Mouse (Mus musculus) G1E (cell line): ENCODE data around the gene Gsta1. TPM values are rescaled to one million over a fixed set of nuclear protein-coding genes. Genes with fewer than 3 reads are reported as not detected.
A peak's percentile ranks its signal among the peaks of the same experiment; 100 is the strongest.
"Not testable (repeated sequence)": the region's sequence is repeated elsewhere in the genome, so short reads cannot be mapped to it uniquely, and the experiment has no call there.

Experiments
- ATAC-seq: 2 replicates; pipeline ENCODE4 v1.8.0; 2016; ENCODE audit warnings: mild to moderate bottlenecking; ENCODE audit not compliant: insufficient number of reproducible peaks, poor library complexity, low FRiP score, severe bottlenecking; ENCODE audit errors: extremely low read depth
- DNase-seq: peaks from one replicate; pipeline ENCODE4 v3.0.0; 2012; ENCODE audit warnings: low spot score
- H3K27me3 ChIP-seq: 2 replicates; pipeline ENCODE4 v1.6.1; 2012; ENCODE audit warnings: mild to moderate bottlenecking, low read length, inconsistent platforms; ENCODE audit not compliant: insufficient read depth
- H3K36me3 ChIP-seq: replicated peaks from 2 replicates; pipeline ENCODE3; 2012; ENCODE audit warnings: mild to moderate bottlenecking, inconsistent platforms
- H3K4me1 ChIP-seq: 2 replicates; pipeline ENCODE4 v1.6.1; 2012; ENCODE audit warnings: low read depth, low read length, inconsistent platforms, mixed read lengths; ENCODE audit not compliant: insufficient read depth
- H3K4me3 ChIP-seq: 2 replicates; pipeline ENCODE4 v1.5.1; 2012; ENCODE audit warnings: low read depth, mild to moderate bottlenecking, inconsistent platforms, low read length, moderate library complexity, mixed read lengths
- H3K9me3 ChIP-seq: replicated peaks from 2 replicates; pipeline ENCODE4 v1.6.1; 2012; ENCODE audit warnings: inconsistent platforms
- CTCF ChIP-seq: IDR thresholded peaks from 2 replicates; pipeline ENCODE4 v1.5.1; 2012; ENCODE audit warnings: low read depth, low read length, inconsistent platforms, mixed read lengths
- GATA1 ChIP-seq: IDR thresholded peaks from 2 replicates; pipeline ENCODE4 v1.6.1; 2012; ENCODE audit warnings: borderline replicate concordance, low read length, inconsistent platforms, mixed read lengths
- GATA2 ChIP-seq: IDR thresholded peaks from 2 replicates; pipeline ENCODE4 v1.6.1; 2012; ENCODE audit warnings: low read depth, low read length, inconsistent platforms, borderline replicate concordance
- POLR2AphosphoS5 ChIP-seq: IDR thresholded peaks from 2 replicates; pipeline ENCODE4 v1.6.1; 2012; ENCODE audit warnings: low read depth, low read length, inconsistent platforms; ENCODE audit not compliant: insufficient replicate concordance
- TAL1 ChIP-seq: conservative IDR thresholded peaks from 2 replicates; pipeline ENCODE4 v1.6.1; 2012; ENCODE audit warnings: low read depth, low read length, inconsistent platforms, mixed read lengths
- polyA plus RNA-seq: library from polyadenylated mRNA; stranded (reverse); fragments of >175 nt; gene quantifications from 2 replicates; pipeline ENCODE4 v1.2.3, GENCODE M21; 2012
- total RNA-seq, 2 experiments: library from RNA; stranded (forward) in 1 of 2; stranded (reverse) in 1 of 2; fragments of 200-1000 nt in 1 of 2; fragments of >200 nt in 1 of 2; fragmentation: Nextera tagmentation in 1 of 2; gene quantifications; 2 replicates each; pipeline ENCODE4 v1.2.3; 2014 to 2017

Gsta1 gene
- total and polyA plus RNA-seq, 3 experiments = not detected

GRCm38 (mm10) chr9:78228122-78228521 is 2.3 kb upstream of the Gsta1 start:
- ATAC-seq = no peak
- no peaks in the 10 kb centered on the region for H3K36me3 ChIP-seq

GRCm38 (mm10) chr9:78229658-78230057 is 798 bp upstream of the Gsta1 start:
- ATAC-seq, DNase-seq, H3K4me3 ChIP-seq, H3K9me3 ChIP-seq, H3K27me3 ChIP-seq, H3K36me3 ChIP-seq, H3K4me1 ChIP-seq: not testable (repeated sequence)

More at GRCm38 (mm10) chr9:78228122-78228521, 2.3 kb upstream of the Gsta1 start:
- H3K9me3 ChIP-seq = no peaks in the 10 kb centered on the region
- DNase-seq = no peak
- H3K27me3 ChIP-seq = no peaks in the 10 kb centered on the region; the same call in 1 of the 2 replicates
- H3K4me3 ChIP-seq = no peak overlapping the region
- no peak for TF ChIP-seq CTCF
- TF ChIP-seq GATA2 = no peak
- no peak for TF ChIP-seq POLR2AphosphoS5
- no peak for TF ChIP-seq TAL1
- no peak for TF ChIP-seq GATA1
- no peaks in the 10 kb centered on the region for H3K4me1 ChIP-seq

- not testable (repeated sequence) for DNase-seq, H3K36me3 ChIP-seq, H3K4me3 ChIP-seq, H3K27me3 ChIP-seq, H3K9me3 ChIP-seq, H3K4me1 ChIP-seq
- peak; percentile 28; the same call in 1 of the 2 replicates for ATAC-seq
These were observed 2.8 kb downstream of the Gsta1 start for GRCm38 (mm10) chr9:78233121-78233695.

- DNase-seq, H3K36me3 ChIP-seq, H3K4me1 ChIP-seq, H3K4me3 ChIP-seq, ATAC-seq, H3K9me3 ChIP-seq, H3K27me3 ChIP-seq: not testable (repeated sequence)
These were observed 25.4 kb downstream of the Gsta1 start for GRCm38 (mm10) chr9:78255683-78256470.

- ATAC-seq, H3K36me3 ChIP-seq, H3K4me3 ChIP-seq, H3K9me3 ChIP-seq, DNase-seq, H3K4me1 ChIP-seq, H3K27me3 ChIP-seq: not testable (repeated sequence)
These were observed 26.5 kb downstream of the Gsta1 start, which contains the start of gene Gm3776 for GRCm38 (mm10) chr9:78256914-78257313. Gm3776 (plus strand) TSS chr9:78257129.

GRCm38 (mm10) chr9:78259688-78260087 is 29.2 kb downstream of the Gsta1 start:
- ATAC-seq = peak; percentile 57
- DNase-seq, H3K4me3 ChIP-seq, H3K9me3 ChIP-seq, H3K4me1 ChIP-seq, H3K27me3 ChIP-seq, H3K36me3 ChIP-seq: not testable (repeated sequence)

- H3K4me3 ChIP-seq, H3K36me3 ChIP-seq, H3K4me1 ChIP-seq, H3K27me3 ChIP-seq, H3K9me3 ChIP-seq, DNase-seq: not testable (repeated sequence)
- peak; percentile 22; the same call in 1 of the 2 replicates for ATAC-seq
These were observed 40.5 kb downstream of the Gsta1 start for GRCm38 (mm10) chr9:78270945-78271344.

- not testable (repeated sequence) for ATAC-seq, H3K36me3 ChIP-seq, H3K4me1 ChIP-seq, H3K4me3 ChIP-seq, H3K27me3 ChIP-seq, DNase-seq, H3K9me3 ChIP-seq
These were observed 51.7 kb downstream of the Gsta1 start for GRCm38 (mm10) chr9:78282002-78282711.

- not testable (repeated sequence) for DNase-seq, ATAC-seq
These were observed 58.6 kb downstream of the Gsta1 start for GRCm38 (mm10) chr9:78289063-78289462.

GRCm38 (mm10) chr9:78289723-78290122 is 59.3 kb downstream of the Gsta1 start, which contains the start of gene Gm10639:
Gm10639 (plus strand) TSS chr9:78289923.
- H3K36me3 ChIP-seq = not testable (repeated sequence)

More at GRCm38 (mm10) chr9:78289063-78289462, 58.6 kb downstream of the Gsta1 start:
- not testable (repeated sequence) for H3K27me3 ChIP-seq, H3K36me3 ChIP-seq, H3K4me1 ChIP-seq, H3K4me3 ChIP-seq, H3K9me3 ChIP-seq

More at GRCm38 (mm10) chr9:78289723-78290122, 59.3 kb downstream of the Gsta1 start, which contains the start of gene Gm10639:
- H3K27me3 ChIP-seq, ATAC-seq, H3K4me3 ChIP-seq, DNase-seq, H3K4me1 ChIP-seq, H3K9me3 ChIP-seq: not testable (repeated sequence)
